Mouse (Mus musculus) spleen, postnatal 10 days (tissue): ENCODE results near the gene Fry.

ENCODE experiments used
- DNase-seq, 2 experiments: peaks; one replicate each; pipeline ENCODE4 v3.0.0; 2021 to 2022; ENCODE audit warnings: low spot score in 2 of 2

Fry gene

DNA sequence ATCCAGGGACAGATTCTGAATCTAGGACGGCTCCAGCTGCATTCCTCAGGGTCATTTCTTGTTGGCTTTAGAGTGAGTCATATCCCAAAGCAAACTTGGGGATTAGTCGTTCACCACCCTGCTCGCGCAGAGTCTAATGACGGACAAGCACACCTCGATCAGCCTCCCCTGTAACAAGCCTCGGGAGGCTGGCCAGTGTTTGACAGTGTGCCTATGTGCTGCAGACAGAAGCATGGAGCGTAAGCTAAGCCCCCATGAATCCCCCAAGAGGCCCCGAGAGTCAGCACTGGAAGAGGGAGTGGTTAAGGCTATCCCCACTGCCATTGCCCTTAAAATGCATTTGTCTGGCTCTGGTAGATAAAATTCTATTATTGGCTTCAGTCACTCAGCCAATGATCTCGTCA lies 214.9 kb downstream of the Fry start:
- DNase-seq: no peak

DNA sequence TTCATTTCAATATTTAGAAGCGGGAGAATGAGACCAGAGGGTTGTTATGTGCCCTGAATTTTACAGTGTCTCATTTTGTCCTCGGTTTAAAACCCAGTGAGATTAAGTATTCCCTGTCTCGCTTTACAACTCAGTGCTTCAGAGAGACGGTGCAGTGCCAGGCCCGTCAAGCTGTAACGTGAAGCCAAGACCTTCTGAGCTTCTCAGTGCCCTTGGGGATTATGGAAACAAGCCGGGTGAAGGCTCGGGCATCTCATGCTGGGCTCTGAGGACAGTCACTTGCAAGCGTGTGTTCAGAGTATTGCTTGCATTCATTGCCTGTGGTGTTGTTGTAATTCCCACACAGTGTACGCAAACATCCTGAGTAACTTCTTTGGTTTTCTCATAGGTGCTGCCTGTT lies 218.0 kb downstream of the Fry start:
- no peak for DNase-seq

DNA sequence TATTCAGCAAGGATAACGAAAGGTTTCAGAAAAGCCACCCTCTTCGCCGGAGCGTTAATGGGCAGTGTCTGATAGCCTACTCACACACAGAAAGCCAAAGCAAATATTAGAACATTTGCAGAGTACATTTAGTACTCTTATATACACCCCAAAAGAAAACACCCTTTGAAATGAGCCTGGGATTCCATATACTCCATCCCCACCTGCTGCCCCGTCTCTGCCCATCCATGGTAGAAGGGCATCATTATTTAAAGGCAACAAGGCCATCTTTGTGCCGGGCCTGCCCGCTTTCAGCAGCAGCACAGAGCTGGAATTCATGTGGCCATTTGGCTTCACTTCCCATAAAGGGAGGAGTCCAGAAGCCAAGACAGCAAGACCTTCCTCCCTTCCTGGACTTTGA lies 219.3 kb downstream of the Fry start:
- no peak for DNase-seq

DNA sequence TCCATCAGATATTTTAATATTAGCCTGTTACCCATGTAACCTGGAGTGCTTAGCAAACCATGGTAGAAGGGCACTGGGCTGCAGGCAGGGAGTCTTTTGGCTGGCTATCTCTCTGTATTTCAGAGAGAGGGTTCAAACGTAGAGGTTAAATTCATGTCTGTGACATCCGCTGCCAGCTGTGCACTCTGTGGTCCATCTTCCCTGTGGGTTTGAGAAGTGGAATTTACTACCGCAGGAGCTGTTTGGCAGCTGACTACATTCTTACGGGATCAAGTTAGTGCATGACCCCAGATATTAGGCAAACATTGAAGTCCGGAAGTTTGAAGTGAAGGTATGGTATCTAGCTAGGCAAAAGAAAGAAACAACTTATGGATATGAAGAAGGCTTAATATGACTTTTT lies 222.5 kb downstream of the Fry start:
- DNase-seq: no peak

DNA sequence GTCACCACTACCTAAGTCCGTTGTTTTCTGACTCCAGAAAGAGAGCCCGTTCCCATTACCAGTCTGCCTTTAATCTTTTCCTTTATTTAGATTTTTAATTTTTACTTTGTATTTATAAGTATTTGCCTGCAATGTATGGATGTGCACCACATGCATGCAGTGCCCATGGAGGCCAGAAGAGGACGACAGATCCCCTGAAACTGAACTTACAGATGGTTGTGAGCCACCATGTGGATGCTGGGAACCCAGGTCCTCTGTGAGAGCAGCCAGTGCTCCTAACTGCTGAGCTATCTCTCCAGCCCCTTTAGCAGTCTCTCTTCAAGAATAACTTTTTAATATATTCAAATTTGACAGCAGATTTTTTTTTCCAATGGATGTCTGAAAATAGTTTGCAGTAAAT lies 223.7 kb downstream of the Fry start:
- DNase-seq: no peak

DNA sequence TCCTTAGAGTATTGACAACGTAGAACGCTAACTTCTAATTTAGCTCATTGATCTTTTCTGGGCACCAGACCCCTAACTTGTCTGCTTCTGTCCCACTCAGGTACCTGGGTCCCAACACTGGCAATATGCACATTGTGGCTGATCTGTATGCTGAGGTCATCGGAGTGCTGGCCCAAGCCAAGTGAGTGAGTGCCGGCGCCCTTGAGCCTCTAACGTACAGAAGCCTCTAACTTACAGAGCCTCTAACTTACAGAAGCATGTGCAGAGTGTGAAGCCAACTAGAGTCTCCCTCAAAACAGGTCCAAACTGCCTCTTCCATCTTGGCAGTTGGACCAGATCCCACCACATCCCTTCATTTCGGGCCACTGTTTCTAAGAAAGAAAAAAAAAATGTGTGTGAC lies 227.5 kb downstream of the Fry start:
- DNase-seq: no peak

DNA sequence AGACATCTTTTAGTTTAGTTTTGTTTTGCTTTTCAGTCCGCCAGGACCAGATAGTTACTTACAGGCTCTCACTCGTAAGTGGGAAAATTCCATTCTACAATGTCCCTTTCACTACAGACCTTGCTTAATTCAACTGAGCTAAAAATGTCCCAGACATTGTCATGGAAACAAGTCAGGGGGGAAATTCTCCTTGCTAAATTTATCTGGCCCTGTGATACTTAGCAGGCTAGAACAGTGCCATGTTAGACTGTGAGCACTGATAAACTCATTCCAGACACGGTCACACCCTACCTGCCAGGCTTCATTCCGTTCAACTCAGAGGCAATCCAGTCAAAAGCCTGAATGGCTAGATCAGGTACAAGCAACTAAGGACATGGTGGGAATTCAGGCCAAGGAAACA lies 227.9 kb downstream of the Fry start:
- DNase-seq: no peak

DNA sequence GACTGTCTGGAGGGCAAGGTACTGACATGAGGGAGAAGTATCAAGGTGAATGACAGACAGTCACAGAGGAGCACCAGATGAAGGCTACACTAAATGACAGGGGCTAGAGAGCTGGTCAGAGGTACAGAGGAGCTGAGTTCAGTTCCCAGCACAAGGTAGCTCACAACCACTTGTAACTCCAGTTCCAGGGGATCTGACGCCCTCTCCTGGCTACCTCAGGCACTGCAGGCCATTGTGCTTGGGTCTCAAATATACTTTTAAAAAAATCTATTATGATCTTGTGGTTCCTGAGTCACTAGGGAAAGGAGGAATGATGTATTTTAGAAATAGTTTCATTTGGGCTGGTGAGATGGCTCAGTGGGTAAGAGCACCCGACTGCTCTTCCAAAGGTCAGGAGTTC lies 229.4 kb downstream of the Fry start:
- no peak for DNase-seq

DNA sequence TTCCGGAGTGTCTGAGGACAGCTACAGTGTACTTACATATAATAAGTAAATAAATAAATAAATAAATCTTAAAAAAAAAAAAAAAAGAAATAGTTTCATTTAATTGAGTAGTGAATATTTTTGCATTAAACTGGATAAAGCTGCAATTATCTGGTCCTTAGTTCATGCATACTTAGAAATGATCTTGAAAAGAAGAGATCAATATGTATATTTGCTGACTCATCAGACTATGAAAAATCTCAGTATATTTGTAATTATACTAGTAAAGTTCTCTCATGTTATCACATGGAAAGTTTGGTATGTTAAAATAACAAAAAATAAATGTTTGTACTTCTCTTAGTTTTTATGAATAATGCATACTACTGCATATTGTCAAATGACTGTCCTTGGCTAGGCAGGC lies 229.9 kb downstream of the Fry start:
- no peak for DNase-seq

DNA sequence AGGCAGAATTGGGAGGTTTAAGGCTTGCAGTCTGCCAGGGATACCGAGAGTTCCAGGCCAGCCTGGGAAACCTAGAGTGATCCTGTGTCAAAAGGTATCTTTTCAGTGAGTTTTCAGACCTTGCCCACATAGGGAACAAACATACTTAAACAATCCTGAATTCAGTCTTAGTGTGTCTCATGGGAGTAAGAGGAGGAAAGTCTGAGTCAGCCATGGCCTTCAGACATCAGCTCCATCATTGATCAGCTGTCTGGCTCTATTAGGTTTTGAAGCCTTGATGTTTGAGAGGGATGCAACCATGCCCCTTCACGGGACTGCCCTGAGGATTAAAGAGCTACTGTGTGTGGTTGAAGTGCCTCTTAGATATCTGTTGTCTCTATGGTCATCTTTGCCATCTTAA lies 232.7 kb downstream of the Fry start:
- no peak for DNase-seq

DNA sequence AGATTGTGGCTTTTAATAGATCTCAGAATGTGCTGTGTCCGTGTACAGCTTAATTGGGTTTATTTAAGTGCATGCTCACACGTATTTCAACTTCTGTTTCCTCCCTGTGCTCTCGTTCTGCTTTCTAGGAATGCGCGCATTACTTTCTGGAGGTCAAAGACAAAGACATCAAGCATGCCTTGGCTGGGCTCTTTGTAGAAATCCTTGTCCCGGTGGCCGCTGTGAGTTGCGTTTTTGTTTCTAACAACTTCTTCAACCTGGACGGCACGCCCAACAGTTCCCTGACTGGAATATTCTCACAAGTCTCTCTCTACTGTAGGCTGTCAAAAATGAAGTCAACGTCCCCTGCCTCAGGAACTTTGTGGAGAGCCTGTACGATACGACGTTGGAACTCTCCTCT lies 240.2 kb downstream of the Fry start:
- DNase-seq: no peak

DNA sequence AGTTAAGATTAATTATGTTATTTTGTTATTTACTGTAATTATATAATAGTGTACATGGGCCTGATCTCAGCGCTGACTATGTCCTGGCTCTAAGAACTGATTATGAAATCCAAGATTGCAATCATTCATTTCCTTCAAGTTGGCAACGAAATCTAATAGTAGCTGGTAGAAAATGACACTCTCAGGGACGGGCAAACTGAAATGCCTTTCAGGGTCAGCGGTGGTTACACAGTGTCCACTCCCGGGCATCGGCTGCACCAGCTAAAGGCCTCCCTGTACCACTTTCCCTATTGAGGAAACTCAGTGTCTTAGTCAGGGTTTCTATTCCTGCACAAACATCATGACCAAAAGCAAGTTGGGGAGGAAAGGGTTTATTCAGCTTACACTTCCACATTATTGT lies 243.8 kb downstream of the Fry start:
- no peak for DNase-seq

DNA sequence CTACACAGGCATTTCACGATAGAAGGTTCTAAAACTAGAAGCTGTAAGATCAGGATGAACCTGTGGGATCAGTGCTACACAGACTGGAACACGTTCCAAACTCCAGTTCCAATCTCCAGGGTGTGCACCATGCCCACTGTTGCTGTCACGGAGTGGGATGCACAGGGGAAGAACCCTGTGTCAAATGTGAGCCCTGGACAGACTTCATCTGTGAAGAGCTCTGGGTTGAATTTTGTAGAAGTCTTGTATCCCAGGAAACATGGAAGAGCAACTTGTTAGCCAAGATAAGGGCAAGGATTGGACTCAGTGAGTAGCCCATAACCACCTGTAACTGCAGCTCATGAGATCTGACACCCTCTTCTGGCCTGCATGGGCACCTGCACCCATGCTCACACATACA lies 246.2 kb downstream of the Fry start:
- DNase-seq: no peak

DNA sequence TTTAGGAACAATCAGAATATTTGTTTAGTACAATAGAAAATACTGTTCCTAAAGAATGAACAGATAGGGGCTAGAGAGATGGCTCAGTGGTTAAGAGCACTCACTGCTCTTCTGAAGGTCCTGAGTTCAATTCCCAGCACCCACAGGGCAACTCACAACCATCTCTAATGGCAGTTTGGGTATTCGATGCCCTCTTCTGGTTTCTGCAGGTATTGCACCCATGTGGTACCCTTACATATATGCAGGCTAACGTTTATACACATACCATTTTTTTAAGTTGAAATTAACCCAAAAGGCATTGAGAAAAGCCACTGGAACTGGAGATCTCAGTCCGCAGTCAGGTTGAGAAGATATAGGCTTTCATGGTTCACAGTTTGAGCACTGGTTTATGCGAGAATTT lies 248.6 kb downstream of the Fry start:
- no peak for DNase-seq

DNA sequence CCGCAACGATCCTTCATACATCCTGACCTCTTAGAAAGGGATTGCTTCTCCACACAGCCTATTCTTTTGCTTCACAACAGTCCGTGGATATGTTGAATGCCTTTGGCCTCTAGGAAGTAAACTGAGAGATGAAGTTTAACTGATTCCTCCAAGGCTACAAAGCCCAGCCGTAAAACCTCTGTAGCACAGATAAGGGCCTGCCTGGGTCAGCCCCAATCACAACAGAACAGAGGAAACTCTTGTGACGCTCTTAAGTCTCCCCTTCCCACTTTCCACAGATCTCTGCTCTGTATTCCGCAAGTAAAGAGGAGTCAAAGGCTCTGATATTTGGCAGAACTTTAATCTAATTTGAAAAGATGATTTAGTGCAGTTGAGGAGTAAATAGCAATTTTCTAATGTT lies 251.8 kb downstream of the Fry start:
- no peak for DNase-seq

DNA sequence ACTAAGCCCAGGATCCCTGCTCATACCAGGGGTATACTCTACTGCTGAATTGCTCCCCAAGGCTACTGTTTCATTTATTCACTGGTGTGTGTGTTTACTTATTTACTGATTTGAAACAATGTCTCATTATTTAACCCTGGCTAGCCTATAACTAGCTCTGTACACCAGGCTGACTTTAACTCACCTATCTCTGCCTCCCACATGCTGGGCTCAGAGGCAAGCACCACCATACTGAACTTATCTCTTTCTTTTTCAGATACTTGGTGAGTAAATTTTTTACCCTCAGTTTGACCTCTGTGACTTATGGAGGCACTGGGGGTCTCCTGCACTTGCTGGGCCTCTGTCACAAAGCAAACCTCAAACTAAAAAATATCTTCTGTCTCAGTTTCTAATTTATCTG lies 252.4 kb downstream of the Fry start:
- no peak for DNase-seq

DNA sequence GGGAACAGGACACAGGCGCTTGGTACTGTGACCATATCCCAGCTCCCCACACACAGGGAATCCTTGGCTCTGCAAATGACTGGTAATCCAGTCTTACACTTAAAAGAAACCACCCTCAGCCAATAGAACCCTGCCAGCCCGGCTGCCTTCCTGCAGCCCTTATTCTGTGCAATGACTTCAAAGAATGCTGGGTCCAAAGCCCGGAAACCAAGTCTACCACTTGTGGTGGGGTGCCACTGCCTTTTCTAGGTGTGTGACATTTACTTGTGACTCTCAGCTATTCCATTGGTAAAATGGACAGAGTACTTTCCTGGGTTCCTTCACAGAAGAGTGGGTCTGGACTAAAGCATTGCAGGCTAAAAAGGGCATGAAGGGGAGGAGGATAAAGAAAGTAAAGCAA lies 254.5 kb downstream of the Fry start:
- DNase-seq: no peak

DNA sequence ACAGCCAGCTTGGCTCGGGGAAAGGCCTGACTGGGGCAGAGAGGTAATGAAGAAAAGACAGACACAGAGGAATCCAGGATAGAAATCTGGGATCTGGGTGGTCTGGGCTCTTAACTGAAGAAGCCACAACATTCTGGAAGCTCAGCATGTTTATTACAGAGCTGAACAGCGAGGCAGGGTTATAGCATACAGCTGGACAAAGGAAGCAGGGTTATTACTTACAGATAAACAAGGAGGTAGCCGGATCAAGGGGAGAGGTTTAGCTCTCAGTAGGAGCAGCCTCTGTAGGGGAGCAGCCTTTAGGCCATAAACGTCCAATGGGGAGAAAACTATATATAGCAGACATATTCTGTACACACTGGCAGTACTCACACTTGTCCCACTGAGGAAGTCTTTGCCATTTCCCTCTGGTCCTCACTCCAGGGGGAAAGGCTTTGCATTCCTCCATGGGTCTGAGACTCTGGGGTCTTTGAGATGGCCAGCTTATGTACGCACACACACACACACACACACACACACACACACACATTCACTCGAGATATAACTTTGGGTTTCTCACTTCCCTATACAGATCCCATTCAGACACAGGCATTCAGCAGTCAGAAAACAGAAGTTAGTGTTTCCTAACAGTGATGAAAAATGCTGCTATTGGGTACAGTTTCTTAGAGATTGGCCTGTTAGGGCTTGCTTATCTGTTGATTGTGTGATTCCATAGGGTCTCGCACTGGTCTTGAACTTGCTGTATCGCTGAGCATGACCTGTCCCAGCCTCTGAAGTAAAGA lies 256.5 kb downstream of the Fry start:
- no peak for DNase-seq

DNA sequence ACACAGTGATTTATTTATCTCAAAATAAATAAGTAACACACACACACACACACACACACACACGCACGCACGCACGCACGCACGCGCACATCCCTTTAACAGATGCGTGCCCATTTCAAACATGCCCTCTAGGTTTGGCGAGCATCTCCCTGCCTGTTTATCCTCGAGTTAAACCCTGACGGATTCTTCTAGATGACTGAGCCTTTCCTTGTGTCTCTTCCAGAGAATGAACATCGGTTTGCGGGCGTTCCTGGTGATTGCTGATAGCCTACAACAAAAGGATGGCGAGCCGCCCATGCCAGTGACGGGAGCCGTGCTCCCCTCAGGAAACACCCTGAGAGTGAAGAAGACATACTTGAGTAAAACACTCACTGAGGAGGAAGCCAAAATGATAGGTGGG lies 260.1 kb downstream of the Fry start:
- no peak for DNase-seq

DNA sequence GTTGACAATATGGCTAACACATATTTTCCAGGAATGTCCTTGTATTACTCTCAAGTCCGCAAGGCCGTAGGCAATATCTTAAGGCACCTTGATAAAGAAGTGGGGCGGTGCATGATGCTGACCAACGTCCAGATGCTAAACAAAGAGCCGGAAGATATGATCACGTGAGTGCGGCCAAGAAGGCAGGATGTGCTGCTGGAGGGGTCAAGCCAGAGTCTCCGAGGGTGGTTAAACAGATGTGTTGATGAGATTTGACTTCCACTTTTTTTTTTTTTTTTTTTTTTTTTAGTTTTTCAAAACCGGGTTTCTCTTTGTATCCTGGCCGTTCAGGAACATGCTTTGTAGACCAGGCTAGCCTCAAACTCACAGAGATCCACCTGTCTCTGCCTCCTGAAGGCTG lies 262.3 kb downstream of the Fry start:
- no peak for DNase-seq

DNA sequence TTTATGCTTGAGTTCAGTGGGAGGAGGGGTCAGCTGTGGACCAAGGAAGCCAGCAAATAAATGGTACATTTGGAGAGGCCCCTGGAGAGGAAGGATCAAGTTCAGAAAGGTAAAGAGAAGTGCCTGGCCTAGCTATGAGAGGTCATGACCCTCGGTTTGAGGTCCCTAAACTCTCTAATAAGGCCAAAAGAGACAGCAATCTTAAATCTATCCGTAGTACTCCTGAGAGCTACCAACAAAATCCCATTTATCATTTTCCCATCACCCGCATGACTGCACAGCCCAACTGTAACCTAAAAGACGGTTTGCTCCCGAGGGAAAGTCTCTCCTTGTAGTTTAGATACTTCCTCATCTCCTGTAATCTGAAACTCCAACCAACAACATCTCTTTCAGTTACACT lies 264.0 kb downstream of the Fry start:
- DNase-seq: no peak

DNA sequence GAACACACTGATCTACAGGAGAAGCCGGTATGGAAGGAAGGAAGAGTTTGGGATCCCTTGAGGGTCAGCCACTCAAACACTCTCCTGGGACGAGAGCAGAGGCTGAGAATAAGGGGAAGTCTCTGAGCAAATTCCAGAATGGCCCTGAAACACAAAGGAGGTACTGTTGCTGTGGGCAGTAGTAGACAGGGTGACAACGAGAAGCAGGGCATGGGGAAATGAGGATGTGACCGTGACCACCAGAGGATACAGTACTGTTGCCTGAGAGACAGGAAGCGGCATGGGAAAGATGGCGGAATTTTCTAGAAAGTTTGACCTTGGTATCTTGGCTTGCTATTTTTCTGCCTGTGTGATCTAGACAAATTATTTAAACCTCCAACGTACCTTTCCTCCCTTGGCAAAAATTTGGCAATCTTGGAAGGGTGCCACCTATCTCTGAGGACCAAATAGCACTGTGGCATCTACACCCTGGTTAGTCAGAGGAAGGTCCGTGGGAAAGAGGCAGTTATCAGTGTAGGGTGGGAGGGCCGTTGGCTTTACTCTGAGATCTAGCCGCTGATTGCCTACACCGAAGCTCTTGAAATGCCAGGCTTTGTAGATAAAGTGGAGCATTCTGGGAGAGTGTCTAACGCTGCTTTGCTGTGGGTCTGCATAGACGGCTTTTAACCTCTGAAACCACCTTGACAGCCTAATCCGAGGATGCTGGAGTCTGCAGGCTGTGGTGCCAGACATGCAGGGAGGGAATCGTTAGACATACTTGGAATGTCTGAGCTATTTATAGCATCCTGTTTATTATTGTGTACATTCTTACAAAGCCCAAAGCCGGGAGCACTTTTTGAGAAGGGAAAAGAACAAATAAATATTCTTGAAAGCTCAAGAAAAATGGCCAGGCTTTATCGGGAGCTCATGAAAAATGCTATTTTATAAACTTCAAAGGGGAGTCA lies 266.1 kb downstream of the Fry start:
- DNase-seq: no peak

DNA sequence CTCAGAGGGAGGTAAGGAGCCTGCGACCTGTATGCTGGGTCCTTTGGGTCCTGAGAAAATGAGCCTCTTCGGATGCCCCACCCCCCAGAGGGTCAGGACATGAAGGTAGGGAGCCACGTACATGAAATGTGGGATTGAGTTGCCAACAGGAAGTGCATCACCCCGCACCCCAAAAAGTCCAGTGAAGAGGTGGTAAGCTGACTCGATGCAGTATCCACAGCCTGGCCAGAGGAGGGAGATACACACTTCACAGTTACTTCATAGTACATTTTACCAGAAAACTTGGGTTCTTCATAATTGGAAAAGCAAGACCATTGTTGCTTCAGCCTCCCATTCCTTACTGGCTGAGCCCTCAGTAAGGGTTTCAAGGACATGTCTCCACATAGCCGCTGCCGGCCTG lies 266.8 kb downstream of the Fry start:
- no peak for DNase-seq
